Mouse (Mus musculus) lung, embryonic 16.5 days (tissue): Measurements from ENCODE around the gene Gng3. TPM values are rescaled to one million over a fixed set of nuclear protein-coding genes. Genes with fewer than 3 reads are reported as not detected.

Source experiments
- ATAC-seq: fragments of 200-750 bp; cut with Nextera tagmentation; 2 replicates; pipeline ENCODE4 v1.8.0; 2017; ENCODE audit warnings: low read depth, mild to moderate bottlenecking, moderate library complexity
- H3K27ac ChIP-seq: fragments of 300-500 bp; sonication (generic); 2 replicates; pipeline ENCODE4 v1.5.1; 2014; ENCODE audit warnings: mild to moderate bottlenecking, control low read depth, low read length
- H3K27me3 ChIP-seq: fragments of 300-500 bp; sonication (generic); 2 replicates; pipeline ENCODE4 v1.6.1; 2014; ENCODE audit warnings: low read depth, low read length, mixed read lengths; ENCODE audit not compliant: control insufficient read depth, insufficient read depth
- H3K36me3 ChIP-seq: fragments of 300-500 bp; sonication (generic); 2 replicates; pipeline ENCODE4 v1.6.1; 2014; ENCODE audit warnings: low read length; ENCODE audit not compliant: control insufficient read depth, insufficient read depth
- H3K4me1 ChIP-seq: fragments of 300-500 bp; sonication (generic); replicated peaks from 2 replicates; pipeline ENCODE4 v1.6.1; 2014; ENCODE audit warnings: low read length, mixed read lengths; ENCODE audit not compliant: control insufficient read depth, insufficient read depth
- H3K4me2 ChIP-seq: fragments of 300-500 bp; sonication (generic); 2 replicates; pipeline ENCODE4 v1.6.1; 2014; ENCODE audit warnings: low read depth, low read length, control low read depth
- H3K4me3 ChIP-seq: fragments of 300-500 bp; sonication (generic); 2 replicates; pipeline ENCODE4 v1.5.1; 2014; ENCODE audit warnings: mild to moderate bottlenecking, low read length, control low read depth
- H3K9ac ChIP-seq: fragments of 300-500 bp; sonication (generic); 2 replicates; pipeline ENCODE4 v1.6.1; 2014; ENCODE audit warnings: low read length, control low read depth
- H3K9me3 ChIP-seq: fragments of 300-500 bp; sonication (generic); 2 replicates; pipeline ENCODE4 v1.6.1; 2016; ENCODE audit warnings: low read length; ENCODE audit not compliant: control insufficient read depth
- WGBS: fragments of 180-500 bp; shearing (Covaris S2); extraction: QIAGEN DNeasy Blood & Tissue Kit; methylation state at CpG from one replicate; pipeline ENCODE4 v1.1.7; 2014; 5-methylcytosine and 5-hydroxymethylcytosine counted together
- polyA plus RNA-seq: library from polyadenylated mRNA; unstranded; fragments of >200 nt; fragmentation: Nextera tagmentation; extraction: Ambion mirVana; gene quantifications from 2 replicates; pipeline ENCODE4 v1.2.1, GENCODE M21; 2015

The Gng3 gene
- polyA plus RNA-seq, 1 experiment from 2014 or later, result 2.8 TPM

- H3K4me2 ChIP-seq, result peak within 1 kb of the TSS; percentile 11
These were observed 11.5 kb upstream of the Gng3 start, which contains the start of gene Lrrn4cl for GRCm38 (mm10) chr19:8850402-8850901. TSS of gene Lrrn4cl (plus strand) at chr19:8850768.

GRCm38 (mm10) chr19:8848356-8848755, 9.4 kb upstream of the Gng3 start:
- 65% methylated on average over 5 of the region's 5 CpGs for WGBS
- no peak for ATAC-seq
- H3K4me1 ChIP-seq, result no peaks in the 10 kb centered on the region
- H3K27ac ChIP-seq, result no peak overlapping the region
- peaks cover 12% of the 10 kb centered on the region for H3K36me3 ChIP-seq
- H3K9me3 ChIP-seq, result no peaks in the 10 kb centered on the region
- H3K4me3 ChIP-seq, result no peak overlapping the region
- no peak overlapping the region for H3K9ac ChIP-seq
- no peaks in the 10 kb centered on the region for H3K27me3 ChIP-seq
- H3K4me2 ChIP-seq, result no peak overlapping the region

More at GRCm38 (mm10) chr19:8850402-8850901, 11.5 kb upstream of the Gng3 start, which contains the start of gene Lrrn4cl:
- H3K4me1 ChIP-seq, result no peaks in the 10 kb centered on the region
- no peaks in the 10 kb centered on the region for H3K27me3 ChIP-seq
- H3K9ac ChIP-seq, result peak within 1 kb of the TSS; percentile 14; the same call in 1 of the 2 replicates
- peaks cover 12% of the 10 kb centered on the region for H3K36me3 ChIP-seq
- no peak within 1 kb of the TSS for H3K27ac ChIP-seq
- H3K9me3 ChIP-seq, result no peaks in the 10 kb centered on the region
- no peak within 1 kb of the TSS for H3K4me3 ChIP-seq
- WGBS, result 19% methylated on average over 7 of the region's 7 CpGs
- peak; percentile 76; the same call in 1 of the 2 replicates for ATAC-seq

- peaks cover 12% of the 10 kb centered on the region for H3K36me3 ChIP-seq
- ATAC-seq, result 0 out of 2 replicates have a peak, but pooled peaks have one; percentile 1
These were observed 5.6 kb upstream of the Gng3 start for GRCm38 (mm10) chr19:8844371-8845129.

DNA sequence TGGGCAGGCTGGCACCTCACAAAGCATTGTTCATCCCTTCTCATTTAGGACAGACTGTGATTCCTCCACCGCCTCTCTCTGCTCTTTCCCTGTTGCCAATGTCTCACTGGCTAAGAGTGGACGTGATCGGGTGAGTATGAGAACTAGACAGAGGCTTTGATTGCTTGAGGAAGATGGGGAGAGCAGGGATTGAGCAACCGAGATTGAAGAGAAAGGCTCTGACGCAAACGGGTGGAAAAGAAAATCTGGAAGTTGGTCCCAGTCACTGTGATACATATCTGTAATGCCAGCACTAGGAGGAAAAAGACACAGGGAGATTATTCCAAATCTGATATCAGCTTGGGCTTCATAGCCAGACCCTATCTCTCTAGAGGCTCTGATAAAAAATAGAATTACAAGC, 4.0 kb upstream of the Gng3 start:
- H3K4me3 ChIP-seq, result no peak overlapping the region
- H3K9me3 ChIP-seq, result no peaks in the 10 kb centered on the region
- no peak for ATAC-seq
- H3K27ac ChIP-seq, result no peak overlapping the region
- no peak overlapping the region for H3K4me2 ChIP-seq
- H3K36me3 ChIP-seq, result peaks cover 12% of the 10 kb centered on the region
- H3K27me3 ChIP-seq, result no peaks in the 10 kb centered on the region
- peaks cover 18% of the 10 kb centered on the region for H3K4me1 ChIP-seq
- no peak overlapping the region for H3K9ac ChIP-seq
- WGBS, result 84% methylated on average over 6 of the region's 6 CpGs

More at GRCm38 (mm10) chr19:8844371-8845129, 5.6 kb upstream of the Gng3 start:
- Histone ChIP-seq H3K9me3 (no peaks in the 10 kb centered on the region), H3K4me3 (no peak overlapping the region), H3K27me3 (no peaks in the 10 kb centered on the region), H3K4me1 (peaks cover 10% of the 10 kb centered on the region), H3K9ac (no peak overlapping the region), H3K27ac (no peak overlapping the region), H3K4me2 (no peak overlapping the region)
- WGBS, result 61% methylated on average over 5 of the region's 5 CpGs

- Histone ChIP-seq H3K4me3 (peak overlapping the region; percentile 66), H3K36me3 (no peaks in the 10 kb centered on the region; the same call in 1 of the 2 replicates), H3K4me1 (peaks cover 18% of the 10 kb centered on the region), H3K4me2 (peak overlapping the region; percentile 84), H3K27me3 (no peaks in the 10 kb centered on the region), H3K9me3 (no peaks in the 10 kb centered on the region), H3K27ac (no peak overlapping the region), H3K9ac (peak overlapping the region; percentile 70)
- no peak for ATAC-seq
- WGBS, result 89% methylated on average over 7 of the region's 7 CpGs
These were observed 2.0 kb upstream of the Gng3 start for GRCm38 (mm10) chr19:8841012-8841411.

GRCm38 (mm10) chr19:8839908-8840791, 1.2 kb upstream of the Gng3 start:
- no peaks in the 10 kb centered on the region for H3K9me3 ChIP-seq
- peak overlapping the region; percentile 66 for H3K4me3 ChIP-seq
- no peaks in the 10 kb centered on the region; the same call in 1 of the 2 replicates for H3K36me3 ChIP-seq
- WGBS, result 26% methylated on average over 29 of the region's 29 CpGs
- H3K4me1 ChIP-seq, result peaks cover 18% of the 10 kb centered on the region
- peak overlapping the region; percentile 70 for H3K9ac ChIP-seq
- H3K4me2 ChIP-seq, result peak overlapping the region; percentile 84
- H3K27me3 ChIP-seq, result no peaks in the 10 kb centered on the region
- H3K27ac ChIP-seq, result no peak overlapping the region
- peak; percentile 73 for ATAC-seq

DNA sequence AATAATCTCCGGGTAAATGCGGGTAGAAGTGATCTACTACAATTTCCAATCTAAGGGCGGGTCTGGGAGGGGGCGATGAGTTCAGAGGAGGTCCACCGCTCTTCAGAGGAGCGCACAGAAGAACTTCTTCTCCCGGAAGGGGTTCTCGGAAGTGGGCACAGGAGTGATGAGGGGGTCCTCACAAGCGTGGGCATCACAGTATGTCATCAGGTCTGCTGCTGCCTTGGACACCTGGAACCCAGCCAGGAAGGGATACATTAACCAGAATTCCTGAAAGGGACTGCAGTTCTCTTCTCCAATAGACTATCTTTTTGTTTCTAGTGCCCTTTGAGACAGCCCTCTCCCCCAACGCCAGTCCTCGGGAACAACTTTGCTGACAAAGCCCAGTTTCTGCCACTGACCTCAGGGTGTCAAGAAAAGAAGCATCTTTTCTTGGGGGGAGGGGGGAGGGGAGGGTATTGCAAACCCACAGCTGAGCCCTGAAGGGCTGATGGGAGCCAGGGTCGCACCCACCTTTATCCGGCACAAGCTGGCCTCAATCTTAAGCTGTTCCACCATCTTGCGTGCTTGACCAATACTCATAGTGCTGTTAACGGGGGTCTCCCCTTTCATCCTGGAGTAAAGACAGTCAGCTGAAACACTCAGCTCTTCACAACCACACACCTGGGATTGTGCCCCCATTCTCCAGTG, 808 bp downstream of the Gng3 start:
- Histone ChIP-seq H3K9ac (peak overlapping the region; percentile 89), H3K4me2 (peak overlapping the region; percentile 95), H3K4me1 (peaks cover 18% of the 10 kb centered on the region), H3K36me3 (peaks cover 12% of the 10 kb centered on the region), H3K9me3 (no peaks in the 10 kb centered on the region), H3K27ac (peak overlapping the region; percentile 98), H3K27me3 (no peaks in the 10 kb centered on the region), H3K4me3 (peak overlapping the region; percentile 64)
- WGBS, result 15% methylated on average over 15 of the region's 15 CpGs
- ATAC-seq, result no peak

DNA sequence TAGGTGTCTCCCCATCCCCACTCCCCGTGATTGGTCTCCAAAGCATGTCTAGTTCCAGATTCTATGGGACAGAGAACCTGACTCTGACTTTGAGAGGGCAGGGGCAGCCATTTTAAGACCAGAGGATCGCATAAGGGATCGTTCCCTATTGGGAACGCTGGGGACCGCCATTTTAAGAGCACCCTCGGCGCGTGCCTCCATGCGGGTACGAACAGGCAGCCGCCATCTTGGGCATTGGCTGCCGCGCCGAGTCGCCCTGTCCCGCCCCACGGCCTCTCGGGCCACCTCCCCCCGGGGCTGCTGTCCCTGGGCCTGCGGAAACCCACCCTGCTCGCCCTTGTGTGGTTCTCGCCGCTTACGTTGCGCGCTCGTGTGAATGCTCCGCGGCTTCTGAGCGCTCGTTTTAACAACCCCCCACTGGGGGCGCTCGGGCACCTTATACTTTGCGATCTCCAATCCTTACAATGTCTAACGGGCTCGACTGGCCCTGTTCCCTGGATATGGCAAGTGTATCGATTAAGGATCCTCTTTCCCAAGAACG, 1.7 kb downstream of the Gng3 start, which contains the start of gene Bscl2:
Gene Bscl2 (plus strand): TSS at position 217 of the 541 bp plus-strand sequence.
- Histone ChIP-seq H3K36me3 (peaks cover 20% of the 10 kb centered on the region), H3K9me3 (no peaks in the 10 kb centered on the region), H3K4me3 (peak within 1 kb of the TSS; percentile 64), H3K4me1 (peaks cover 18% of the 10 kb centered on the region), H3K27me3 (no peaks in the 10 kb centered on the region), H3K9ac (peak within 1 kb of the TSS; percentile 89), H3K4me2 (peak within 1 kb of the TSS; percentile 95), H3K27ac (peak within 1 kb of the TSS; percentile 98)
- WGBS, result 1% methylated on average over 38 of the region's 38 CpGs
- ATAC-seq, result peak; percentile 85
